Mouse (Mus musculus): Measurements from ENCODE around the gene Nynrin. TPM values are rescaled to one million over a fixed set of nuclear protein-coding genes. Genes with fewer than 3 reads are reported as not detected.

The Nynrin gene
- total RNA-seq (2017): 0.23 and 0.25 TPM in 2 replicates

GRCm38 (mm10) chr14:55853621-55854285 lies at the start of gene Nynrin:
Gene Nynrin (plus strand): TSS chr14:55854010.
- no peak for ATAC-seq (ENCODE audit: extremely low read depth, insufficient number of reproducible peaks, low FRiP score, poor library complexity, severe bottlenecking)

- ATAC-seq (ENCODE audit: extremely low read depth, insufficient number of reproducible peaks, low FRiP score, poor library complexity, severe bottlenecking): no peak
These were observed 38.9 kb upstream of the Nynrin start for GRCm38 (mm10) chr14:55814885-55815284.

GRCm38 (mm10) chr14:55815310-55815751 lies 38.5 kb upstream of the Nynrin start:
- ATAC-seq (ENCODE audit: extremely low read depth, insufficient number of reproducible peaks, low FRiP score, poor library complexity, severe bottlenecking): no peak

- ATAC-seq (ENCODE audit: extremely low read depth, insufficient number of reproducible peaks, low FRiP score, poor library complexity, severe bottlenecking): no peak
These were observed 33.9 kb upstream of the Nynrin start for GRCm38 (mm10) chr14:55819845-55820405.

GRCm38 (mm10) chr14:55820576-55820975 lies 33.2 kb upstream of the Nynrin start:
- ATAC-seq (ENCODE audit: extremely low read depth, insufficient number of reproducible peaks, low FRiP score, poor library complexity, severe bottlenecking): no peak

GRCm38 (mm10) chr14:55822435-55822990 lies 31.3 kb upstream of the Nynrin start:
- peak; percentile 81 for ATAC-seq (ENCODE audit: extremely low read depth, insufficient number of reproducible peaks, low FRiP score, poor library complexity, severe bottlenecking)

- ATAC-seq (ENCODE audit: extremely low read depth, insufficient number of reproducible peaks, low FRiP score, poor library complexity, severe bottlenecking): no peak
These were observed 30.6 kb upstream of the Nynrin start, which contains the start of gene Nfatc4 for GRCm38 (mm10) chr14:55822991-55823762. Gene Nfatc4 (plus strand): TSS chr14:55823144.

GRCm38 (mm10) chr14:55824001-55824480 lies 29.8 kb upstream of the Nynrin start:
- no peak for ATAC-seq (ENCODE audit: extremely low read depth, insufficient number of reproducible peaks, low FRiP score, poor library complexity, severe bottlenecking)

GRCm38 (mm10) chr14:55824481-55825215 lies 29.2 kb upstream of the Nynrin start:
- no peak for ATAC-seq (ENCODE audit: extremely low read depth, insufficient number of reproducible peaks, low FRiP score, poor library complexity, severe bottlenecking)

GRCm38 (mm10) chr14:55825216-55826051 lies 28.4 kb upstream of the Nynrin start:
- ATAC-seq (ENCODE audit: extremely low read depth, insufficient number of reproducible peaks, low FRiP score, poor library complexity, severe bottlenecking): no peak

GRCm38 (mm10) chr14:55826142-55826541 lies 27.7 kb upstream of the Nynrin start:
- no peak for ATAC-seq (ENCODE audit: extremely low read depth, insufficient number of reproducible peaks, low FRiP score, poor library complexity, severe bottlenecking)

- ATAC-seq (ENCODE audit: extremely low read depth, insufficient number of reproducible peaks, low FRiP score, poor library complexity, severe bottlenecking): no peak
These were observed 27.1 kb upstream of the Nynrin start for GRCm38 (mm10) chr14:55826551-55827340.

- no peak for ATAC-seq (ENCODE audit: extremely low read depth, insufficient number of reproducible peaks, low FRiP score, poor library complexity, severe bottlenecking)
These were observed 25.0 kb upstream of the Nynrin start for GRCm38 (mm10) chr14:55828716-55829263.

GRCm38 (mm10) chr14:55829854-55830253 lies 24.0 kb upstream of the Nynrin start:
- ATAC-seq (ENCODE audit: extremely low read depth, insufficient number of reproducible peaks, low FRiP score, poor library complexity, severe bottlenecking): no peak

GRCm38 (mm10) chr14:55830331-55830730 lies 23.5 kb upstream of the Nynrin start:
- no peak for ATAC-seq (ENCODE audit: extremely low read depth, insufficient number of reproducible peaks, low FRiP score, poor library complexity, severe bottlenecking)

- no peak for ATAC-seq (ENCODE audit: extremely low read depth, insufficient number of reproducible peaks, low FRiP score, poor library complexity, severe bottlenecking)
These were observed 20.7 kb upstream of the Nynrin start for GRCm38 (mm10) chr14:55833126-55833525.

Data from neutrophil, adult 5-6 weeks (primary cell).